Comparison of ENCODE assay signal across 29 mouse cellular contexts in the genomic region with DNA sequence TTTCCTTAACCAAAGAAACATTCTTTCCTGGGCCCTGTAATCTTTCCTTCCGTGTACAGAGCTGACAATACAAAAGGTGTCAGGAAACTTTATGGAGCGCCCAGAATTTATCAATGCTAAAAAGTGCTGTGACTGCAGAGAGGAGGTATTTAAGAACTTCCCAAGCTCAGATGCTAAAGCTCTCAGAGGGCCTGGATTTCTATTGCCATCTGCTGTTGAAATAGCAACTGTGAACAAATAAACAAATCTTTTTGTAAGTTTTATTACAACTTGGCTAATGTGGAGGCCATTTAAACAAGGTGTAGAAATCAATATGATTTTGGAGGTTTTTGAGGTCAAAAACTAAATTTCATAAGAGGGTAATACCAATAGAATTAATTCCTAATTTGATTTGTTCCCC.
DNase-seq lines count a peak whose midpoint lies in the region; ATAC-seq and TF ChIP-seq lines count a peak whose summit lies in the region.
"Had no signal": no experiment of that assay in that cellular context is flagged by ENCODE, and none has a peak within 500 bp of the region (broad histone marks: within the 10 kb centered on the region; RNA-seq: fewer than 3 reads in every experiment).

No protein-coding gene starts in this region.

- H3K4me1 ChIP-seq in forebrain, embryonic 14.5 days (ENCODE audit: control insufficient read depth, insufficient read depth, low read length): no peaks in the 10 kb centered on the region
- H3K4me1 ChIP-seq in forebrain, embryonic 11.5 days (replicated peaks; ENCODE audit: control insufficient read depth, insufficient read depth, low read length): no peaks in the 10 kb centered on the region
- H3K4me1 ChIP-seq: embryonic facial prominence, embryonic 10.5 days; embryonic facial prominence, embryonic 15.5 days; forebrain, embryonic 13.5 days; heart, embryonic 10.5 days; heart, embryonic 15.5 days; hindbrain, embryonic 12.5 days; limb, embryonic 10.5 days; limb, embryonic 15.5 days; liver, embryonic 15.5 days; lung, embryonic 15.5 days; midbrain, embryonic 12.5 days; neural tube, embryonic 13.5 days had no signal

- TF ChIP-seq POLR2A in brain, embryonic 14.5 days (IDR thresholded peaks at IDR 0.05; ENCODE audit: borderline replicate concordance, extremely low read depth, insufficient read depth, insufficient read length, poor library complexity, severe bottlenecking): no peak

- ATAC-seq in forebrain, embryonic 14.5 days: no peak
- no peak for ATAC-seq in forebrain, embryonic 11.5 days (replicated peaks; ENCODE audit: low FRiP score)
- no peak for ATAC-seq in granulocyte monocyte progenitor cell, adult 5-6 weeks (replicated peaks; ENCODE audit: poor library complexity, severe bottlenecking)
- ATAC-seq: forebrain, embryonic 13.5 days; hindbrain, postnatal 0 days; intestine, embryonic 16.5 days had no signal

- H3K9ac ChIP-seq in forebrain, embryonic 14.5 days (ENCODE audit: low read length): no peak overlapping the region
- H3K9ac ChIP-seq in forebrain, embryonic 11.5 days (ENCODE audit: low read length): no peak overlapping the region
- H3K9ac ChIP-seq: embryonic facial prominence, embryonic 15.5 days; forebrain, embryonic 13.5 days; heart, embryonic 15.5 days; hindbrain, embryonic 12.5 days; limb, embryonic 15.5 days; liver, embryonic 15.5 days; lung, embryonic 15.5 days; midbrain, embryonic 12.5 days; neural tube, embryonic 13.5 days had no signal

- no peaks in the 10 kb centered on the region for H3K36me3 ChIP-seq in forebrain, embryonic 14.5 days (ENCODE audit: control insufficient read depth, insufficient read depth, low read length)
- no peaks in the 10 kb centered on the region for H3K36me3 ChIP-seq in forebrain, embryonic 11.5 days (ENCODE audit: control insufficient read depth, insufficient read depth, low read length)
- H3K36me3 ChIP-seq: embryonic facial prominence, embryonic 10.5 days; embryonic facial prominence, embryonic 15.5 days; G1E; heart, embryonic 10.5 days; heart, embryonic 15.5 days; hindbrain, embryonic 12.5 days; limb, embryonic 10.5 days; limb, embryonic 15.5 days; liver, embryonic 15.5 days; lung, embryonic 15.5 days; midbrain, embryonic 12.5 days; neural tube, embryonic 13.5 days had no signal

- WGBS in forebrain, embryonic 14.5 days: 45% methylated on average over 2 of the region's 2 CpGs
- 46% methylated on average over 2 of the region's 2 CpGs for WGBS in forebrain, embryonic 11.5 days

- H3K4me2 ChIP-seq in forebrain, embryonic 14.5 days (ENCODE audit: low read length): no peak overlapping the region
- no peak overlapping the region for H3K4me2 ChIP-seq in forebrain, embryonic 11.5 days (ENCODE audit: low read depth, low read length, severe bottlenecking)
- H3K4me2 ChIP-seq: embryonic facial prominence, embryonic 15.5 days; forebrain, embryonic 13.5 days; heart, embryonic 15.5 days; hindbrain, embryonic 12.5 days; limb, embryonic 15.5 days; liver, embryonic 15.5 days; lung, embryonic 15.5 days; midbrain, embryonic 12.5 days; neural tube, embryonic 13.5 days had no signal

- no peak overlapping the region for H3K27ac ChIP-seq in forebrain, embryonic 14.5 days (ENCODE audit: low read depth, low read length)
- H3K27ac ChIP-seq in forebrain, embryonic 11.5 days (ENCODE audit: low read depth, low read length): no peak overlapping the region
- H3K27ac ChIP-seq in layer of hippocampus, adult 2 months: peak overlapping the region; percentile 28; the same call in 1 of the 2 replicates
- H3K27ac ChIP-seq: embryonic facial prominence, embryonic 10.5 days; embryonic facial prominence, embryonic 15.5 days; forebrain, embryonic 13.5 days; heart, embryonic 10.5 days; heart, embryonic 15.5 days; hindbrain, embryonic 12.5 days; hindbrain, postnatal 0 days; limb, embryonic 10.5 days; limb, embryonic 15.5 days; liver, embryonic 15.5 days; lung, embryonic 15.5 days; midbrain, embryonic 12.5 days; neural tube, embryonic 13.5 days had no signal

- peak; percentile 56 for TF ChIP-seq CTCF in layer of hippocampus, adult 2 months (conservative IDR thresholded peaks at IDR 0.05)
- no peak for TF ChIP-seq CTCF in brain, embryonic 14.5 days (IDR thresholded peaks at IDR 0.05; ENCODE audit: borderline replicate concordance, extremely low read depth, insufficient read depth, insufficient read length)

- H3K27me3 ChIP-seq in forebrain, embryonic 14.5 days (replicated peaks; ENCODE audit: control insufficient read depth, insufficient read depth, low read length): no peaks in the 10 kb centered on the region
- H3K27me3 ChIP-seq in forebrain, embryonic 11.5 days (ENCODE audit: control insufficient read depth, insufficient read depth, low read length): no peaks in the 10 kb centered on the region
- H3K27me3 ChIP-seq: embryonic facial prominence, embryonic 15.5 days; forebrain, embryonic 13.5 days; heart, embryonic 15.5 days; hindbrain, embryonic 12.5 days; limb, embryonic 15.5 days; liver, embryonic 15.5 days; lung, embryonic 15.5 days; midbrain, embryonic 12.5 days; neural tube, embryonic 13.5 days had no signal

- H3K4me3 ChIP-seq in forebrain, embryonic 14.5 days (ENCODE audit: low read depth, low read length): no peak overlapping the region
- H3K4me3 ChIP-seq in forebrain, embryonic 11.5 days (ENCODE audit: low read depth, low read length): no peak overlapping the region
- H3K4me3 ChIP-seq in layer of hippocampus, adult 2 months: no peak overlapping the region
- H3K4me3 ChIP-seq: embryonic facial prominence, embryonic 10.5 days; embryonic facial prominence, embryonic 15.5 days; forebrain, embryonic 13.5 days; heart, embryonic 10.5 days; heart, embryonic 15.5 days; hindbrain, embryonic 12.5 days; limb, embryonic 10.5 days; limb, embryonic 15.5 days; liver, embryonic 15.5 days; lung, embryonic 15.5 days; midbrain, embryonic 12.5 days; neural tube, embryonic 13.5 days had no signal

- H3K9me3 ChIP-seq in forebrain, embryonic 14.5 days (replicated peaks; ENCODE audit: control insufficient read depth, low read length): no peaks in the 10 kb centered on the region
- H3K9me3 ChIP-seq in forebrain, embryonic 11.5 days (ENCODE audit: control insufficient read depth, low read length): no peaks in the 10 kb centered on the region
- H3K9me3 ChIP-seq: embryonic facial prominence, embryonic 10.5 days; embryonic facial prominence, embryonic 15.5 days; forebrain, embryonic 13.5 days; G1E; heart, embryonic 10.5 days; heart, embryonic 15.5 days; hindbrain, embryonic 12.5 days; limb, embryonic 10.5 days; limb, embryonic 15.5 days; liver, embryonic 15.5 days; lung, embryonic 15.5 days; midbrain, embryonic 12.5 days; neural tube, embryonic 13.5 days had no signal

- DNase-seq in forebrain, embryonic 14.5 days (ENCODE audit: low spot score): peak; percentile 24
- DNase-seq in forebrain, embryonic 11.5 days (ENCODE audit: low spot score): no peak
- peak in 1 of 2 experiments; percentile 15 for DNase-seq in layer of hippocampus, adult 2 months (ENCODE audit: low spot score in 2 of 2)
- no peak for DNase-seq in layer of hippocampus, postnatal 25 days (ENCODE audit: extremely low spot score in 1 of 2, low spot score in 1 of 2)
- DNase-seq in 3T3-L1 (ENCODE audit: low read depth, low spot score): peak; percentile 23
- peak; percentile 38 for DNase-seq in brain, embryonic 14.5 days (ENCODE audit: low read depth)
- DNase-seq: adrenal gland, adult 2 months; adrenal gland, postnatal 36 days; cerebellum, adult 8-10 months; cerebellum, postnatal 25 days; heart, postnatal 36 days; kidney, adult 9 months; kidney, postnatal 25 days had no signal

Comparison
In these comparisons a context has a peak if more than half of its experiments do, and no peak if none do; other contexts are left out.
1. DNase-seq: peak in forebrain, embryonic 14.5 days (single experiment), 3T3-L1 (single experiment) and brain, embryonic 14.5 days (single experiment); none in forebrain, embryonic 11.5 days (single experiment) and layer of hippocampus, postnatal 25 days (0 of 2).